Mouse (Mus musculus): ENCODE data around the gene Camkk2. TPM values are rescaled to one million over a fixed set of nuclear protein-coding genes. Genes with fewer than 3 reads are reported as not detected.
A peak's percentile ranks its signal among the peaks of the same experiment; 100 is the strongest.

Camkk2 gene
- polyA plus RNA-seq, 1 experiment: 21.2 TPM

DNA sequence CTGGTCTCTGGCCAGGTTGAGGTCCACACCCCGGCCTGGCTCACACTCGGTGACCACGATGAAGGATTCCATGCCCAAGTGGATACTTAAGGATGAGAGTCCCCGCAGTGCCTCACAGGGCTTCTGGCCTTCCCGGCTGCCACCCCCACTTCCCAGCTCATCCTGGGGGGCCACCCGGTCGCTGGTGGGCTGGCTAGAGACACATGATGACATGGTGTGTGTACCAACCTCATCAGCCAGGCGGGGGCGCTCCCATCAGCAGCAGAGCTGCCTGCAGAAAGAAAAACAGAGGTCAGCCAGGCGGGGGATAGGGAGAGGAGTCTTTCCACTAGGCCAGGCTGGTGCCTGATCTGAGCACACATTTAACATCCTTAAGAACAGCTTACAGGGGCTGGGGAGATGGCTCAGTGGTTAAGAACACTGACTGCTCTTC lies 15.2 kb downstream of the Camkk2 start:
- no peak overlapping the region for H3K4me3 ChIP-seq (ENCODE audit: extremely low read depth, insufficient read depth, insufficient read length)
- H3K36me3 ChIP-seq (ENCODE audit: control insufficient read depth, insufficient read depth, low read length): peaks cover 3% of the 10 kb centered on the region; the same call in 1 of the 2 replicates
- H3K27me3 ChIP-seq (ENCODE audit: control insufficient read depth, insufficient read depth, low read length): no peaks in the 10 kb centered on the region
- TF ChIP-seq POLR2A (IDR thresholded peaks at IDR 0.05; ENCODE audit: low read depth, low read length): no peak
- no peak overlapping the region for H3K27ac ChIP-seq (ENCODE audit: insufficient read depth, low read length)
- DNase-seq (ENCODE audit: low read depth in 1 of 2, low spot score in 2 of 2): peak in 1 of 2 experiments; percentile 27
- 91% methylated on average over 10 of the region's 10 CpGs for whole genome bisulfite sequencing
- peaks cover 13% of the 10 kb centered on the region; the same call in 1 of the 2 replicates for H3K4me1 ChIP-seq (ENCODE audit: control insufficient read depth, insufficient read depth, insufficient read length)

GRCm38 (mm10) chr5:122763271-122764031 lies 15.8 kb downstream of the Camkk2 start:
- H3K27me3 ChIP-seq (ENCODE audit: control insufficient read depth, insufficient read depth, low read length): no peaks in the 10 kb centered on the region
- DNase-seq (ENCODE audit: low read depth in 1 of 2, low spot score in 2 of 2): no peak
- TF ChIP-seq POLR2A (IDR thresholded peaks at IDR 0.05; ENCODE audit: low read depth, low read length) (no peak), CTCF (IDR thresholded peaks at IDR 0.05; ENCODE audit: extremely low read depth, insufficient read depth, insufficient read length, insufficient replicate concordance) (no peak)
- peaks cover 3% of the 10 kb centered on the region; the same call in 1 of the 2 replicates for H3K36me3 ChIP-seq (ENCODE audit: control insufficient read depth, insufficient read depth, low read length)
- no peak overlapping the region for H3K27ac ChIP-seq (ENCODE audit: insufficient read depth, low read length)
- H3K4me3 ChIP-seq (ENCODE audit: extremely low read depth, insufficient read depth, insufficient read length): no peak overlapping the region
- 90% methylated on average over 29 of the region's 29 CpGs for WGBS
- peaks cover 11% of the 10 kb centered on the region; the same call in 1 of the 2 replicates for H3K4me1 ChIP-seq (ENCODE audit: control insufficient read depth, insufficient read depth, insufficient read length)

GRCm38 (mm10) chr5:122756680-122757079 lies 22.5 kb downstream of the Camkk2 start:
- no peak for DNase-seq (ENCODE audit: low read depth in 1 of 2, low spot score in 2 of 2)
- no peaks in the 10 kb centered on the region for H3K27me3 ChIP-seq (ENCODE audit: control insufficient read depth, insufficient read depth, low read length)
- peaks cover 7% of the 10 kb centered on the region; the same call in 1 of the 2 replicates for H3K4me1 ChIP-seq (ENCODE audit: control insufficient read depth, insufficient read depth, insufficient read length)
- H3K27ac ChIP-seq (ENCODE audit: insufficient read depth, low read length): no peak overlapping the region
- peaks cover 3% of the 10 kb centered on the region; the same call in 1 of the 2 replicates for H3K36me3 ChIP-seq (ENCODE audit: control insufficient read depth, insufficient read depth, low read length)
- TF ChIP-seq CTCF (IDR thresholded peaks at IDR 0.05; ENCODE audit: extremely low read depth, insufficient read depth, insufficient read length, insufficient replicate concordance) (no peak), POLR2A (IDR thresholded peaks at IDR 0.05; ENCODE audit: low read depth, low read length) (no peak)
- H3K4me3 ChIP-seq (ENCODE audit: extremely low read depth, insufficient read depth, insufficient read length): no peak overlapping the region
- WGBS: 94% methylated on average over 7 of the region's 7 CpGs

DNA sequence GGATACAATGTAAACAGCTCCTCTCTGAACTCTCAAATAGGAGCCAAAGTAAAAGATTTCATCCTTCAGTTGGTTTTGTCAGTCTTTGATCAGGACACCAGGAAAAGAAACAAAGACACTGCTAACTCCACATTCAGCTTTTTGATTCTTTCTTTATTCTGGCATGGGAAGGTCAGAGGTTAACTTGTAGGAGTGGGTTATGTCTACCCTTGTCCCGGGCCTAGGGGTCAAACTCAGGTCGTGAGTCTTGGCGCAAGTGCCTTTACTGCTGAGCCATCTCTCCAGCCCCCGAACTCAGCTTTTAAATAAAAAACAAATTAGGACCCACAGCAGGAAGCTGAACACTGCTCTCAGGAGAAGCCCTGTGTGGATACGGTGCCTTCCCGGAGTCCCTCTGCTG lies 23.1 kb downstream of the Camkk2 start:
- TF ChIP-seq CTCF (IDR thresholded peaks at IDR 0.05; ENCODE audit: extremely low read depth, insufficient read depth, insufficient read length, insufficient replicate concordance): no peak
- TF ChIP-seq POLR2A (IDR thresholded peaks at IDR 0.05; ENCODE audit: low read depth, low read length): no peak
- H3K4me3 ChIP-seq (ENCODE audit: extremely low read depth, insufficient read depth, insufficient read length): no peak overlapping the region
- no peak for DNase-seq (ENCODE audit: low read depth in 1 of 2, low spot score in 2 of 2)

GRCm38 (mm10) chr5:122755620-122756019 lies 23.6 kb downstream of the Camkk2 start:
- peaks cover 3% of the 10 kb centered on the region; the same call in 1 of the 2 replicates for H3K36me3 ChIP-seq (ENCODE audit: control insufficient read depth, insufficient read depth, low read length)
- no peak overlapping the region for H3K4me3 ChIP-seq (ENCODE audit: extremely low read depth, insufficient read depth, insufficient read length)
- H3K4me1 ChIP-seq (ENCODE audit: control insufficient read depth, insufficient read depth, insufficient read length): no peaks in the 10 kb centered on the region
- TF ChIP-seq POLR2A (IDR thresholded peaks at IDR 0.05; ENCODE audit: low read depth, low read length) (no peak), CTCF (IDR thresholded peaks at IDR 0.05; ENCODE audit: extremely low read depth, insufficient read depth, insufficient read length, insufficient replicate concordance) (no peak)
- H3K27ac ChIP-seq (ENCODE audit: insufficient read depth, low read length): no peak overlapping the region
- no peak for DNase-seq (ENCODE audit: low read depth in 1 of 2, low spot score in 2 of 2)
- WGBS: 95% methylated on average over 4 of the region's 4 CpGs
- H3K27me3 ChIP-seq (ENCODE audit: control insufficient read depth, insufficient read depth, low read length): no peaks in the 10 kb centered on the region

More for the DNA sequence above, 23.1 kb downstream of the Camkk2 start:
- H3K27me3 ChIP-seq (ENCODE audit: control insufficient read depth, insufficient read depth, low read length): no peaks in the 10 kb centered on the region
- WGBS: 96% methylated on average over 6 of the region's 6 CpGs
- H3K4me1 ChIP-seq (ENCODE audit: control insufficient read depth, insufficient read depth, insufficient read length): peaks cover 4% of the 10 kb centered on the region; the same call in 1 of the 2 replicates
- peaks cover 3% of the 10 kb centered on the region; the same call in 1 of the 2 replicates for H3K36me3 ChIP-seq (ENCODE audit: control insufficient read depth, insufficient read depth, low read length)
- H3K27ac ChIP-seq (ENCODE audit: insufficient read depth, low read length): no peak overlapping the region

DNA sequence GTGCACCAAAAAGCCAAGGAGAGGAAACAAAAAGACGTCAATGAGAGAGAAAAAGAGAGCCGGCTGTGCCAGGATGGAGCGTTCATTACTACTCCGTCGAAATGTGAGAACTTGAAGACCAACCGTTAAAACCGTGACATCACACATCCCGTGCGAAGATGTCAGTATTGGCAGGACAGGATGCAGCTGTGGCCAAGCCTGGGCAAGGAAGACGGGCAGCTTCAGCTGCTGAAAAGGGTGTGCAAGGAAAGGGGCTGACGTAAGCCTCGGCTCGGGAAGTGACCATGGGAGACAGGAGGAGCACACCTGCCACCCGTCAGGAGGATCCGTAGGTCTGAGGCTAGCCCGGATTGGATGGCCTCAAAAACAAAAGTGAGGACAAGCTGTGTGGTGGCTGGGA lies 24.7 kb downstream of the Camkk2 start:
- TF ChIP-seq POLR2A (IDR thresholded peaks at IDR 0.05; ENCODE audit: low read depth, low read length): no peak
- TF ChIP-seq CTCF (IDR thresholded peaks at IDR 0.05; ENCODE audit: extremely low read depth, insufficient read depth, insufficient read length, insufficient replicate concordance): no peak
- DNase-seq (ENCODE audit: low read depth in 1 of 2, low spot score in 2 of 2): no peak
- Histone ChIP-seq H3K4me3 (ENCODE audit: extremely low read depth, insufficient read depth, insufficient read length) (no peak overlapping the region), H3K27ac (ENCODE audit: insufficient read depth, low read length) (no peak overlapping the region), H3K36me3 (ENCODE audit: control insufficient read depth, insufficient read depth, low read length) (peaks cover 3% of the 10 kb centered on the region; the same call in 1 of the 2 replicates), H3K4me1 (ENCODE audit: control insufficient read depth, insufficient read depth, insufficient read length) (no peaks in the 10 kb centered on the region), H3K27me3 (ENCODE audit: control insufficient read depth, insufficient read depth, low read length) (no peaks in the 10 kb centered on the region)
- 64% methylated on average over 16 of the region's 16 CpGs for WGBS

DNA sequence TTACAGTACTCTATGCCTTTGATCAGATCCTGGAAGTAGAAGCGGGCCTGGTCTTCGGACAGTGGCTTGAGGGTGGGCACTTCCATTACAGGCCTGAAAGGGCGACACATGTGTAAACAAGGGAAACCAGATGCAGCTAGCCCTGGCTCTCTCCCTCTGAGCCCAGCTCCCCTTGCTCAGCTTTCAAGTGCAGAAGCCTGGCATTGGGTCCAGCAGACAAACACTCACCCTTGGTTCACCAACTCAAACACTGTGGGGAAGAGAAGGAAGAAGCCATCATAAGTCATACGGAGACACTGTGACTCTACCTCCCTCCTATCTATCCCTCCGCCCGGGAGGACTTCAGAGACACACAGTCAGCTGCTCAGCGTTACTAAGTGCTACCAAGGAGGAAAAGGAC lies 31.3 kb downstream of the Camkk2 start:
- no peaks in the 10 kb centered on the region for H3K27me3 ChIP-seq (ENCODE audit: control insufficient read depth, insufficient read depth, low read length)
- no peak for DNase-seq (ENCODE audit: low read depth in 1 of 2, low spot score in 2 of 2)
- H3K27ac ChIP-seq (ENCODE audit: insufficient read depth, low read length): no peak overlapping the region
- 90% methylated on average over 7 of the region's 7 CpGs for WGBS
- H3K4me1 ChIP-seq (ENCODE audit: control insufficient read depth, insufficient read depth, insufficient read length): no peaks in the 10 kb centered on the region
- H3K4me3 ChIP-seq (ENCODE audit: extremely low read depth, insufficient read depth, insufficient read length): no peak overlapping the region
- no peak for TF ChIP-seq CTCF (IDR thresholded peaks at IDR 0.05; ENCODE audit: extremely low read depth, insufficient read depth, insufficient read length, insufficient replicate concordance)
- no peak for TF ChIP-seq POLR2A (IDR thresholded peaks at IDR 0.05; ENCODE audit: low read depth, low read length)
- peaks cover 14% of the 10 kb centered on the region for H3K36me3 ChIP-seq (ENCODE audit: control insufficient read depth, insufficient read depth, low read length)
